Mouse (Mus musculus) regulatory T cell (primary cell): ENCODE data around the gene Rhbdl2.

Experiments
- in situ Hi-C: fragments of 300-600 bp; cut with MboI, MseI; formaldehyde crosslinking; loops from one replicate; pipeline ENCODE4 v1.15.1; 2025; ENCODE audit warnings: high pct_unique_total_duplicates

The Rhbdl2 gene

DNA sequence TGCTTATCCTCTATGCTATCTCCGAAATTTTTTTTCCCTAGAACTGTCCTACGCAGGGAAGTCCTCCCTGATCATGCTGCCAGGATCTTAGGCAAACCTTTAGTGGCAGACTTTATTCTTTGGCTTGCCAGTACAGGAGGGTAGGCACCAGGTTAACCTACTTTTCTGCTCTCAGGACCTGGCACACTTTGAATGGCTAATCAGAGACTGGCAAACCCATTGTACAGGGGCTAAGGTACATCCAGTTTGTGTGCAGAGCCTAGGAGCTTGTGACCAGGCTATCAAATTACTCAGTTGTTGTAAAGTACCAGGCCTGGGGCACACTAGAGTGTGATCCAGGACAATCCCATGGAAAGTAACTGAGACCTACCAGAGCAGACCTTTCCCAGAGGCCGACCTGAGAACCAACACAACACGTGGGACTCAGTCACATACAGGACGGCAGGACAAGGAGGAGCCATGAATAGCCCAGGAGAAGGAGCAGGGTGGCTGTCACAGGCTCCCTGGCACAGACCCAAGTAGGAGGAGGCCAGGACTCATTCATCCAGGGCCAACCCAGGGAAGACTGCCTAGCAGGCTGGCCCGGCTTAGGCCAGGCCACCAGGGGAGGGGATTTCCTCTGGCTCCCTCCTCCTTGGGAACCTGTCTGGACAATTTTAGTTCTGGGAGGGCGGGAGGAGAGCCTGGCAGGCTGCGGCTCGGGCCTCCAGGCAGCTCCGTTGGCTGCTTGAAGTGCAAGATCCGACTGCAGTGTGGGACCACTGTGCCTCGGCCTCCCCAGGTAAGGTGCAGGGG, at the start of gene Rhbdl2:
Gene Rhbdl2, plus strand, starts transcription at position 684 of the 795 bp plus-strand sequence.
- in situ Hi-C loops, result no loop called here

DNA sequence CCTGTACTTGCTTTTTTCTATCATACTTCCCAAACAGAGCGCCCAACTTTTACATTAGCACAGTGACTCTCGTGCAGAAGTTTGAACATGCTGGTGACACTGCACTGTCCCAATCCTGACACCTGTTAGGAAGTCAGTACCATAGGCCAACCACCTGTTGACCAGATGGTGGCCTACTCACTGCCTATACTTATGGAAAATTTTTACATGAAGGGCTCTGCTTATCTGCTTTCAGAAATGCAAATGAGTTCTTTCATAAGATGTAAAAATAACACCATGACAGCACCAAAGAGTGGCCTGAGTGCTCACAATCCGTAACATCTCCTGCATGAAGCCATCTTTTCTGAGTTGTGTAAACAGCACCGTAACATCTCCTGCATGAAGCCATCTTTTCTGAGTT, 49.0 kb upstream of the Rhbdl2 start:
- in situ Hi-C loops, result no loop called here

DNA sequence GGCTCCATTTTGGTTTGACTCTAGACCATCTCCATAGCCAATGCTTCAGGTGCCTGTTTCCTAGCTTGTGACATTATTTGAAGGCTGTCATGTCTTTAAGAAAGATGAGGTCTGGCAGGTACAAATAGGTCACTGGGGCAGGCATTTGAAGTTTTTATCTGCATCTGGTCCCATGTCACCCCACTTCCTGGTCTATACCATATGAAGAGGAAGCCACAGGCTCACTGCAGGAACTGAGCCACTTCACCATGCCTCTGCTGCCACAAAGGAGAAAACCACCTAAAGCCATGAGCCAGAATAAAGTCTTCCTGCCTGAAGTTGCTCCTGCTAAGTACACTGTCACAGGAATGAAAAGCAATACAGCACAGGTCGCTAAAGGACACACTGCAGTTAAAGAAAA, 44.8 kb upstream of the Rhbdl2 start:
- in situ Hi-C loops, result loop anchor here (10.0 kb wide), 1 partner anchor 942 kb away; no protein-coding TSS in a partner anchor

DNA sequence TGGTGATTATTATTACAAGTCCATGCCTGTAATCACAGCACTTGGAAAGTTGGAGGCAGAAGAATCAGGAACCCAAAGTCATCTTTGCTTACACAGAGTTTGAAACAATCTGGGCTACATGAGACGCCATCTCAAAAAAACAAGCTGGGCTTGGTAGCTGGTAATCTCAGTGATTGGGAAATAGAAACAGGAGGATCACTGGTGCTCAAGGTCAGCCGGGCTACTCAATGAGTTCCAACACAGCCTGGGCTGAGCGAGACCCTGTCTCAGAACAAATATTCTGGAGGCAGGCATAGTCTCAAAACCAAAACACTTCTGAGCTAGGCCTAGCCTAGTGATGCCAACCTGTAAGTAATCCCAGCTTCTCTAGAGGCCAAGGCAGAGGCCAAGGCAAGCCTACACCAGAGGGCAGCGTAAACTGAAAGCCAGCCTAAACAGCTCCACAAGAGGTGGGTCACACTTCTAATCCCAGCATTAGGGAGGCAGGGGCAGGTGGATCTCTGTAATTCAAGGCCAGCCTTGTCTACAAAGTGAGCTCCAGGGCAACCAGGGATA, 42.4 kb upstream of the Rhbdl2 start:
- in situ Hi-C loops, result loop anchor here (10.0 kb wide), 1 partner anchor 940 kb away; no protein-coding TSS in a partner anchor

DNA sequence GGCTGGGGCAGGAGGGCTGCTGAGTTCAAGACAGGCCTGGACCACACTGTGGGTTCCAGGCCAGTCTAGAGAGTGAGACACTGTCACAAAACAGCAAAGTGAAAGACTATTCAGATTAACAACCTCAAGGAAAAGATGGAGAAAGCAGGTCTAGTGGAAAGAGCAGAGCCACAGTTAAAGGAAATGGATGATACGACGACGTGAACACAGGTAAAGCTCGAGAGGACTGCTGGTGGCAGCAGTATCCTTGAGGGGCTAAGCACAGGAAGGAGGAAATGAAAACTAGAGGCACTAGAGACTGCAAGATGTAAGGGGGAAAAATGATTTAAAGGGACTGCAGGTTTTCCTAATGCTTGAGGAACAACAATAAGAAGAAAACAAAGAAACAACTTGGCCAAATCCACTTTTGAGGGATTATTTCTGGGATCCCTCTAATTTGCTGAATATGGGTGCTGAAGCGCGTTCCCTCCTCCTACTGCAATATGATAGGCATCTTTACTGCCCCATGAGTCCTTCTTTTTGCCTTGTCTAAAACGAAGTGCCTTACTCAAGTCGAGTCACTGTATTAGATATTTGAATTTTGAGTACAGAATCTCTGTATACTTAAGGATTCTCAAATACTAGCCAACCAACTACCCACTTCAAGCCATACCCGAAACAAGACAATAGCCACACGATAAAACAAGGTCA, 38.8 kb upstream of the Rhbdl2 start:
- in situ Hi-C loops, result loop anchor here (10.0 kb wide), 1 partner anchor 936 kb away; no protein-coding TSS in a partner anchor

DNA sequence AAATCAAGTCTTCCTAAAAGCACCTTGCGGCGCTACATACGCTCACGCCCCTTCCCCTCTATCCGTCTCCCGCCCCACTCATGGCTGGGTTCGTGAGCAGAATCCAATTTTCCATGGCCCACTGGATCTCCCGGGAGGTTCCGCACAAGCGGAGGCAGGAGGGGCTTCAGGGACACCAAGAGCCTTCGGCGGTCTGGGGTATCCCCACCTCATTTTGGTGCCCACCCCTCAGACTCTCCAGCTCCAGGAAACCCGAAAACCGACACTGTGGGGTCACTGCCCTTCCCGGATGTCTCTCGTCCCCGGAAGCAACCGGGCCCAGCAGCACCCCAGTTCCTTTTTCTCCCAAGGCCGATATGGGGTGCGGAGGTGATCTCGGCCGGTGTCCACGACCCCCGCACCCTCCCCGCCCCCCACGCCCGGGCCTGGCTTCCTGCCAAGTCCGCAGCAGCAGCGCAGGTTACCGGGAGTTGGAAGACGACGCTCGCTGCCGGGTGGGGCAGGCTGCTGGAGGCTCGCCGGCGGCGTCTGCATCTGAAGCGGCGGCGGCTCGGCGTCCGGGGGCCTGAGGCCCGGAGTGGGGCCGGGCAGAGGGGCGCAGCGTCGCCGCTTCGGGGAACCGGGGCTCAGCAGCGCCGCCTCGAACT, 38.1 kb upstream of the Rhbdl2 start:
- in situ Hi-C loops, result loop anchor here (5.0 to 10.0 kb wide), 2 partner anchors 82 to 935 kb away; no protein-coding TSS in a partner anchor

DNA sequence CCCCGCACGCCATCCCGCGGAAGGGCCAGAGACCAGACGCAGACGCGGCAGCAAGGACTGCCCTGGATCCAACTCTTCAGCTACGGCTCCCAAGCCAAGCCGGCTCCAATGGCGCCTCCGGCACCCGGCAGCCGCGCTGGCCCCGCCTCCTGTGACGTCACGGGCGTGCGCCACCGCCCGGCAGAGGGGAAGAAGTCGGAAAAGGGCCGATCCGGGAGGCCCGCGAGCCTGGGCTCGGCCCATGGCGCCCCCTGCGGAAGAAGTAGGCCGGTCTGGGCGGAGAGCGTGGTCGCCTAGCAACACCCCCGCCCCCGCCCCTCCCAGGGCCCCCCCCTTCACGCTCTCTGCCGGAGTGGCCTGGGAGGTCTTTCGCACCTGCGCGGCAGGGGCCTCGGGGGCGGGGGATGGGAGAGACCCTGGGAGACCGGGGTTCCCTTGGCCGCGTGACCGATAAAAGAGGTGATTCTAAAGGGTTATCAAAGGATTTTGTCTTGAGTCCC, 37.5 kb upstream of the Rhbdl2 start, which contains the start of gene Akirin1:
Gene Akirin1, minus strand, starts transcription at position 194 of the 500 bp plus-strand sequence.
- in situ Hi-C loops, result loop anchor here (5.0 kb wide), 1 partner anchor 83 kb away; no protein-coding TSS in a partner anchor

DNA sequence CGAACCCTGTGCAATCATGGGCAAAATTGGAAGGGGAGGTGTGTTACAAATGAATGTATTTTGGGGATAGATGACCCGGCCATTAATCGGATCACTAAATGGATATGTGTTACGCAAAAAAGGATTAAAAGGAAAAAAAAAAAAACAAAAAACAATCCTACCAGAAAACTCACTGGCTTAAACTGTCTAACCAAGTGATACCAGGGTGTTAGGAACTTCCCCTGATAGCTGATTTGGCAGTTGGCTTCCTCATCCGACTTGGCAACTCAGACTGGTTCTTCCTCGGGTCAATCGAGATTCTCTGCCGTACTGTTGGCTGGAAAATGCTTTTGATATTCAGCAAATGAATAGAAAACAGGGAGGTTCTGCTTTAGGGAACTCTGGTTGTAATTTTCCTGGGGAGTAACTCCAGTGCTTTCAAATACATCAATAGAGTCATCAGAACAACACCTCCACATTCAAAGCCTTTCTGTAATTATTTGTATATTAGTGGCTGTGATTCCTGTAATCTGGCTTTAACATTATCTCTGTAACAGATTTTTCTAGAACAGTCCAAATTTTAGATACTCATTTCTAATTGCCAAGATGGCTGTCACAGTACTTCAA, 36.9 kb upstream of the Rhbdl2 start:
- in situ Hi-C loops, result loop anchor here (5.0 kb wide), 1 partner anchor 84 kb away; no protein-coding TSS in a partner anchor

DNA sequence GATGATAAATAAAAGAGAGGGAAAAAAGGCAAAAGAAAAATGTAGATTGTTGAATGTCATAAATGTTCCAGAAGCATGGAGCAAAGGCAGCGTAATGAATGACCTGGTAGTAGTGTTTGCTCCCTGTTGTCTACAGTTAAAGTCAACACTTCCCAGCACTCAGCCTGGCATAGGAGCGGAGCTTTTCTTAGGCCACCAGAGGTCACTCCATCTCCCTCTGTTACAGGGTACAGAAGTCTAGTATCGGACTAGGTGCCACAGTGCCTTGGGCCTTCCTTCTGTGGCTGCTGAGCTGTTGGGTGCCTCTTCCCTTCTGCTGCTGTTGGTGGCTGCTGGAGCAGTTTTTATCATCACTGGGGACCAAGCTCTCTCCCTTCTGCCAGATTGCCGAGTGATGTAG, 29.4 kb upstream of the Rhbdl2 start:
- in situ Hi-C loops, result no loop called here

DNA sequence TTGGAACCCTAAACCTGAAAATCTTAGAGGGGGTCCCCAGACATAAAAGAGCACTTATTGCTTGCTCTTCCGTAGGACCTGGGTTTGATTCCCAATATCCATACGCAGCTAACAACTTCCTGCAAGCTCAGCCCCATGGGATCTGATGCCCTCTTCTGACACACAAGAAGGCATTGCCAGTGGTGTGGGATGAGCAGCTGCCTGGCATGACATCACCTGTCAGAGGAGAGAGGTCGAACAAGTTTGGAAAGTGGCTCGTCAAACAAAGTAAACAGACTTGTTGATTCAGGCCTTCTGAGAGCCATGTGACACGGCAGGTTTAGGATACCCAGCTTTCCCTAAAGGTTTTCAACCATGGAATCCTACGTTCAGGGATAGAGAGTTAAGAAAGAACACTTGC, 22.6 kb upstream of the Rhbdl2 start:
- in situ Hi-C loops, result no loop called here

DNA sequence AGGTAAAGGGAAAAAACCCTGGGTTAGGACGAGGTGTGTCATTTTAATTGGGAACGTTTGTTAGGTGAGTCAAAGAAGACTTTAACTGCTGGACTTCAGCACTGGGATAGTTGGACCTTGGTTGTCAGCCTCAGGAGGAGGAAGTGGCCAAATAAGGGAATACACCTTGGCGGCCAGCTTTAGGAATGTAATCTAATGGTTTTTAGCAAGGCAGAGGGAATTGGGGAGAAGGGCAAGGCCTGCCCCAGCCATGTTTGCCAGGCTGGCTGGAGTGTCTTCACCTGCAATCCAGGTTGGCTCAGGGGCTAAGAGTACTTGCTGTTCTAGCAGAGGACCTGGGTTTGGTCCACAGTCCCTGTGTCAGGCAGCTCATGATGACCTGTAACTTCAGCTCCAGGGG, 19.9 kb upstream of the Rhbdl2 start:
- in situ Hi-C loops, result no loop called here

DNA sequence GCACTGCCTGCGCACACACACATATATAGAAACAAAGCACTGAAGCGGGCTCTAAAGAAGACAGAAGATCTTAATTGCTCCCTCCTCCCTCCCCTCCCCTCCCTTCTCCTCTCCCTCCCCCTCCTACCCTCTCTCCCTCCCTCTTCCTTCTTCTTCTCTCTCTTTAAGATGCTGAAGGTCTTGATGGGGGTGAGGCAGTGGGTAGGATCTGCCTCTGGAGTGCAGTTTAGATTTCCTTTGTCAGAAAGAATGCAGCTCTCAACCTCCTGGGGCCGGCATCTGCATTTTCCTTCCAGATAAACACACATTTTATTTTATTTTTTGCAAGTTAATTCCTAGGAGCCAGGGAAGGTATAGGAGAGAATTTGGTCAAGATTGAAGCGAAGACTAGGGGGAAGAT, 19.4 kb upstream of the Rhbdl2 start:
- in situ Hi-C loops, result no loop called here

DNA sequence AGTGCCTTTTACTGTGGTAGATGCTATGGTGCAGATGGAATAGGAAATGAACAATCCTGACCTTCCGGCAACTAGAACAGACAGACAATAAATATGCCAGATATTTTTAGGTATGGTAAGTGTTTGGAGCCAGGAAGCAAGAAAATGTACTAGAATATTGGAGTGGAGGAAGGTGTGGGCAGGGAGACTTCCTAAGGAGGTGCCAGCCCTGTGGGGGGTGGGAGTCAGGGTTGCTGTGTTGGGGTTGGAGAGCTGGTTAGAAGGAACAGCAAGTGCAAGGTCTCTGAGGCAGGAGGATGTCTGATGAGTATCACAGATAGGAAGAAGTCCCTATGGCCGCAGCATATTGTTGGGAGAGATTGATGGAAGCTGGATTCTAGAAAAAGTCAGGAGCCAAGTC, 5.0 kb downstream of the Rhbdl2 start:
- in situ Hi-C loops, result no loop called here

DNA sequence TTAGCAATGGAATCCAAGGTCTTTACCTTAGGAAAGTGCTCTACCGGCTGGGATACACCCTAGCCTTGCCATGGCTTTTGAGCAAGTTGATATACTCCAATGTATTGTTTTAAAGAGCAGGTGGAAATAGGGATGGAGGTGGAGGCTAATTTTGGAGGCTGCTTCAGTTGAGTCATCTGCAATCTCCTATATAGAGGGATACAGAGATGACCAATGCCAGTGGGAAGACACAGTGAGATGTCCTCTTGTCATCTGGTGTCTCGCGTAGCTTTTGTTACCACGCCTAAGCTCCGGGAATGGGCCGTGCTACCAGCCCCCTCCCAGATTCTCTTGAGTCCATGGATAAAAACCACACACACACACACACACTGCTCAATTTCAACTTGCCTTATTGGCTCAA, 5.5 kb downstream of the Rhbdl2 start:
- in situ Hi-C loops, result no loop called here

DNA sequence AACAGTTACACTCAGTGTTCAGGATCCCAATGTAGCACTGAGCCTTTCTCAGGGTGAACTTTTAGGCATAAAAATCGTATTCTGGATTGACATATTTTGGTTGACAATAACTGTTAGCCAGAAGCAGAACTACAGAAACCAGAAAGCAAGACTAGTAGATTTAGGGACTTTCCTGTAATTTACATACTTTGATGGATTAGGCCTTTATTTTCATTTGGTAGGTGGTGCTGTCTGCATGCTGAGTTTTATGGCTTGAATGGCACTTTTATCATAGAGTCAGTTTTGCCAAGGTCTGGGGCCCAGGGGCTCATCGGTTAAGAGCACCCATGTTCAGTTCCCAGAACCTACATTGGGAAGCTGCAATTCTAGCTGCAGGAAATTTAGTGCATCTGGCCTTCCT, 7.4 kb downstream of the Rhbdl2 start:
- in situ Hi-C loops, result no loop called here

DNA sequence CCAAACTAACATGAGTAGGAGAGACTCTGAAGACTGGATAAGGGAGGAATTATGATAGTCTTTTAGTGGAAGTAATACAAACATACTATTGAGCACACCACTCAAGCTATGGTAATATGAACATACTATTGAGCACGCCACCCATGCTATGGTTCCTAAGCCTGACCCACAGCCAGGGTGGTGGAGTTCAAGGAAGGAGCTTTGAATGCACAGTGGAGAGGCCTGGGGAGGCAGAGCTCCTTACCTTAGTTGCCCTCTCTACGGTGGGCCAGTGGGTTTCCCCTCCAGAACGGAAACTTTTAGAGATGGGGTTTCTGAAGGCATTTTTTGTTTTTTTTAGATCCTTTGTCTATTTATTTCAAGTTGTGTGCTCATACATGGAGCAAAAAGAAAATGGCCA, 9.7 kb downstream of the Rhbdl2 start:
- in situ Hi-C loops, result no loop called here

DNA sequence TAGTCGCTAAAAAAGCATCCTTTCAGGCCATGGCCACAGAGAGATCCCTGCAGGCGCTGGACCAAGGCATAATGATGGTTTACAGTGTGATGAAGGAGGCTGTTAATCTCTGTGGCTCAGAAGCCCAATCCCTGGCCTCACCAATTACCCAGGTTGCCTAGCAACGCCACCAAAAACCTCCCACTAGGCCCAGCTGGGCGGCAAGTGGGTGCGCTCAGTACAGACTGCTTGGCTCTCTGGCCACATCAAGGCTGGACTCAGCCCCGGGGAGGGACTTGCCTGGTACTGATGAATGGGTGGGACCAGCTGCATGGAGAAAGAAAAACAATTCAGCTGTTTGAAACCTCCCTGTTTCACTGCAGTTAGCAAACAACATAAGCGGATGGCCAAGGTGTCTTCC, 10.2 kb downstream of the Rhbdl2 start:
- in situ Hi-C loops, result no loop called here

DNA sequence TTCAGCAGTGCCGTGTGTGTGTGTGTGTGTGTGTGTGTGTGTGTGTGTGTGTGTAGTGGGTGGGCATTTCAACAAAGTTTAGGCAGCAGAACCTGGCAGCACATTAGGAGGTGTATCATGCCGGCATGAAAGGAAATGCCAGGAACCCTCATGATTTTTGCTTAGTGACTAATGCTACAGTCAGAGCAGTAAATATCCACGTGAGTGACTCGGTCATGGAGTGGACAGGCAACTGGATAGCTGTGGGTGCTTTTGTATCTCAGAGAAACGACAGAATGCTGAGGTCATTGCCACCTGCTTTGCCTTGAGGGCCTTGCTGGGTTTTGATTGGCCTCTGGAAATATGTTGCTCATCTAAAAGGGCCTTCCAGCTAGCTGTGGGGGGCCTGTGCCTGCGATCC, 16.0 kb downstream of the Rhbdl2 start:
- in situ Hi-C loops, result no loop called here

DNA sequence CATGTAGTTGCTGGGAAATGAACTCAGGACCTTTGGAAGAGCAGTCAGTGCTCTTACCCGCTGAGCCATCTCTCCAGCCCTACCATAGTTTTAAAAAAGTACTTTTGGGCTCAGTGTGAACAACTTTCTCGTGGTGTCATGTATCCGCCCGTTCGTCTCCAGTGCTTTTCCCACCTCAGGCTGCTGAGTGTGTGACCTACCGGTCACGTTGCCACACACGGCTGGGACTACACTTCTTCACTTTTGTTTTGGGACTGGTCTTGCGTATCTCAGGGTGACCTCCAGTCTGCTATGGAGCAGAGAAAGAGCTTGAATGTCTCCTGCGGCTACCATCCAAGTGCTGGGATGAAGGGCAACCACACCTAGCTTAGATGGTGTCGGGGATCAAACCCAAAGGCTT, 20.6 kb downstream of the Rhbdl2 start:
- in situ Hi-C loops, result no loop called here

DNA sequence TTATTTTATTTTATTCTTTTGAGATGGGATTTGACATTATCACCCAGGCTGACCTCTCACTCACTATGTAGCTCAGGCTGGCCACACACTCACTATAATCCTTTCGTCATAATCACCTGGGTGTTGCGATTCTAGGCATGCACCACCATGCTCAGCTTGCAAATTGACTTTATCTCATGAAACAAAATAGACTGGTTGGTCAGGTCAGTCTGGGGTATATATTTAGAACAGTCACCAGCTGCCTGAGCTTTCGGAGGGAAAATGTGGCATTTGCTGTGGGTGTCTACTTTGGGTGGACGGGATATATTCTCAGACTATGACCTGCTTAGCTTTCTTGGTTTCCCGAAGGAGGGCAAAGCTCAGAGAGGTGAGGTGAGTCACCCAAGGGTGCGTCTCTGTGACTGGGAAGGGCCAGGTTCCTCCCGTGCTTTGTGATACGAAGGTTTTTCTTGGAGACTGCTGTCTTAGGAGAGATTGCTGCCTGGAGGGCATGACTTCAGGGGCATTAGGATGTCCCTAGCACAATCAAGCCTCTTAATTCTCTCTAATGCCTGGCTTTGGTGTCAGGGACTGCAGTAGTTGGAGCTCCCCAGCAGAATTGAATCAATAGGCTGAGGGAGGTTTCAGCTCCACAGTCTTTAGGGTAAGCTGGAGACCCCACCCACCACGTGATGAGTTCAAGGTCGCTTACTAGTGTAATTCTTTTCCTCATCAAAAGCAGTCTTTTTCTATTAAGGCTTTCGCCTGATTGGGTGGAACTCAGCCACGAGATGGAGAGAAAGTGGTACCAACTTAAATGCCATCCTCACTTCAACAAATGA, 23.0 kb downstream of the Rhbdl2 start:
- in situ Hi-C loops, result no loop called here
